Mouse (Mus musculus) liver, adult 2 months (tissue): ENCODE results near the gene Gm49673. TPM values are rescaled to one million over a fixed set of nuclear protein-coding genes. Genes with fewer than 3 reads are reported as not detected.
"Not testable (repeated sequence)": the region's sequence is repeated elsewhere in the genome, so short reads cannot be mapped to it uniquely, and the experiment has no call there.

Source experiments
- DNase-seq: peaks from one replicate; pipeline ENCODE4 v3.0.0-alpha.2; 2011; ENCODE audit warnings: low read depth, low spot score; ENCODE audit errors: extremely low read depth
- H3K27ac ChIP-seq: fragments of 200-500 bp; replicated peaks from 2 replicates; pipeline ENCODE4 v1.5.1; 2012; ENCODE audit warnings: low read depth, mild to moderate bottlenecking, control low read depth, inconsistent platforms, low read length; ENCODE audit not compliant: insufficient read depth
- H3K27me3 ChIP-seq: fragments of 200-500 bp; 2 replicates; pipeline ENCODE4 v1.6.1; 2012; ENCODE audit warnings: mild to moderate bottlenecking, moderate library complexity, low read length, inconsistent platforms; ENCODE audit not compliant: control insufficient read depth, insufficient read depth
- H3K36me3 ChIP-seq: fragments of 200-500 bp; 2 replicates; pipeline ENCODE4 v1.6.1; 2012; ENCODE audit warnings: low read length, inconsistent platforms; ENCODE audit not compliant: control insufficient read depth, insufficient read depth
- H3K4me1 ChIP-seq: fragments of 200-500 bp; 2 replicates; pipeline ENCODE4 v1.6.1; 2011; ENCODE audit warnings: low read length; ENCODE audit not compliant: control insufficient read depth, insufficient read depth
- H3K4me3 ChIP-seq: fragments of 200-500 bp; 2 replicates; pipeline ENCODE4 v1.5.1; 2011; ENCODE audit warnings: low read depth, mild to moderate bottlenecking, control low read depth, low read length, moderate library complexity; ENCODE audit not compliant: insufficient read depth
- H3K79me2 ChIP-seq: fragments of 200-500 bp; 2 replicates; pipeline ENCODE4 v1.6.1; 2012; ENCODE audit warnings: inconsistent platforms, mild to moderate bottlenecking, low read length, moderate library complexity; ENCODE audit not compliant: control insufficient read depth, insufficient read depth
- H3K9ac ChIP-seq: fragments of 200-500 bp; 2 replicates; pipeline ENCODE4 v1.6.1; 2012; ENCODE audit warnings: low read depth, mild to moderate bottlenecking, control low read depth, inconsistent platforms, low read length
- CTCF ChIP-seq: fragments of 200-500 bp; IDR thresholded peaks from 2 replicates; pipeline ENCODE4 v1.5.1; 2011; ENCODE audit warnings: low read depth, low read length, control low read depth
- POLR2A ChIP-seq: fragments of 200-500 bp; IDR thresholded peaks from 2 replicates; pipeline ENCODE4 v1.6.1; 2011; ENCODE audit warnings: low read length, control low read depth; ENCODE audit not compliant: insufficient read depth; ENCODE audit errors: extremely low read depth
- WGBS: fragments of 180-500 bp; shearing (Covaris S2); methylation state at CpG from one replicate; pipeline ENCODE4 v1.1.7; 2018; 5-methylcytosine and 5-hydroxymethylcytosine counted together
- polyA plus RNA-seq: library from polyadenylated mRNA; depleted of rRNA; stranded (reverse); fragments of >200 nt; gene quantifications from 2 replicates; pipeline ENCODE4 v1.2.3, GENCODE M21; 2012
- total RNA-seq: library from RNA; depleted of rRNA; stranded (reverse); fragments of >200 nt; gene quantifications from 2 replicates; pipeline ENCODE4 v1.2.3, GENCODE M21; 2014

Gene Gm49673
- total and polyA plus RNA-seq, 2 experiments: 0.17 TPM; not detected in 1

GRCm38 (mm10) chr17:8177090-8177489 is 29.5 kb upstream of the Gm49673 start:
- Histone ChIP-seq H3K27me3 (no peaks in the 10 kb centered on the region), H3K4me1 (no peaks in the 10 kb centered on the region), H3K9ac (no peak overlapping the region), H3K4me3 (no peak overlapping the region), H3K27ac (no peak overlapping the region), H3K36me3 (peaks cover 59% of the 10 kb centered on the region), H3K79me2 (no peaks in the 10 kb centered on the region)
- no peak for TF ChIP-seq POLR2A
- no peak for TF ChIP-seq CTCF
- no peak for DNase-seq
- WGBS: 95% methylated on average over 5 of the region's 5 CpGs

DNA sequence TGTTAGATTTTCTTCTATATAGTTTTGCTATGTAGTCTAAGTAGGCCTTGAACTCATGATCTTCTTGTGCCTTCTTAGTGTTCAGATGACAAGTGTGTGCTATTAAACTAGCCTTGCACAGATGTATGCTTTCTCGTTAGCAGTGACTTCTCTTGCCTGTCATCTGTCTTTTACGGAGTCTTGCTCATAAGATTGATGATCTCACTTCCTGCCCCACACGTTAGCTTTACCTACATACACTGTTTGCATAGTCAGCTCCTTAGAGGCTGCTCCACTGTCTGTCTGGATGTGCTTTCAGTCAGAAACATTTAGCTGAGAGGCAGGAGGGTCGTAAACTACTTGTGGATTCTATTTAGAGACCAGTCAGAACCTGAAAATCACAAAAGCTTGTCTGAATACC is 23.5 kb upstream of the Gm49673 start:
- H3K4me1 ChIP-seq: no peaks in the 10 kb centered on the region
- H3K36me3 ChIP-seq: peaks cover 53% of the 10 kb centered on the region

DNA sequence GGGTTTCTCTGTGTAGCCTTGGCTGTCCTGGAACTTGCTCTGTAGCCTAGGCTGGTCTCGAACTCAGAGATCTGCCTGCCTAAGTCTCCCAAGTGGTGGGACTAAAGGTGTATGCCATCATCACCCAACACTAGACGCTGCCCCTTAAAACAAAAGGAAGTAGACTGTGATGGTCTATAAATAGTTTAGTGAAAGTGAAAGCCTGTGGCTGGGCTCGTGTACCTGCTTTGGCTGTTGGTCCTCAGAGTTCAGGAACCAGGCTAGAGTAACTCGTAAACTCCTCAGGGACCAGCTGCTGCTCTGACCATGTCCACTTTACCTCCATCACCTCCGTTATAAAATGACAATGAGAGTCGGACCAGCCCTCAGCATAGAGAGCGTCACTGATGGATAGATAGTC is 22.7 kb upstream of the Gm49673 start:
- Histone ChIP-seq H3K4me1 (no peaks in the 10 kb centered on the region), H3K79me2 (no peaks in the 10 kb centered on the region), H3K4me3 (no peak overlapping the region), H3K9ac (no peak overlapping the region), H3K27me3 (no peaks in the 10 kb centered on the region), H3K36me3 (peaks cover 47% of the 10 kb centered on the region), H3K27ac (no peak overlapping the region)
- TF ChIP-seq POLR2A: no peak
- no peak for TF ChIP-seq CTCF
- WGBS: 87% methylated on average over 7 of the region's 7 CpGs
- no peak for DNase-seq

More for the DNA sequence above, 23.5 kb upstream of the Gm49673 start:
- no peaks in the 10 kb centered on the region for H3K79me2 ChIP-seq
- H3K9ac ChIP-seq: no peak overlapping the region
- no peak overlapping the region for H3K27ac ChIP-seq
- TF ChIP-seq POLR2A (no peak), CTCF (no peak)
- no peaks in the 10 kb centered on the region for H3K27me3 ChIP-seq
- DNase-seq: no peak
- no peak overlapping the region for H3K4me3 ChIP-seq
- 83% methylated on average over 4 of the region's 4 CpGs for WGBS

GRCm38 (mm10) chr17:8167436-8167835 is 19.8 kb upstream of the Gm49673 start:
- H3K36me3 ChIP-seq: peaks cover 28% of the 10 kb centered on the region
- not testable (repeated sequence) for H3K4me1 ChIP-seq, H3K9ac ChIP-seq, H3K27ac ChIP-seq, H3K27me3 ChIP-seq, H3K79me2 ChIP-seq, H3K4me3 ChIP-seq
- peak; percentile 20 for DNase-seq
- WGBS: 85% methylated on average over 7 of the region's 8 CpGs

- H3K79me2 ChIP-seq, H3K4me1 ChIP-seq, H3K9ac ChIP-seq, H3K4me3 ChIP-seq, H3K27me3 ChIP-seq, H3K27ac ChIP-seq: not testable (repeated sequence)
- H3K36me3 ChIP-seq: peaks cover 20% of the 10 kb centered on the region
- WGBS: 21% methylated on average over 2 of the region's 3 CpGs
- peak; percentile 75 for DNase-seq
These were observed 18.9 kb upstream of the Gm49673 start for GRCm38 (mm10) chr17:8166454-8166853.

GRCm38 (mm10) chr17:8165977-8166376 is 18.4 kb upstream of the Gm49673 start:
- Histone ChIP-seq H3K36me3 (peaks cover 17% of the 10 kb centered on the region), H3K4me3 (peak overlapping the region; percentile 92)
- not testable (repeated sequence) for H3K27me3 ChIP-seq, H3K4me1 ChIP-seq, H3K9ac ChIP-seq, H3K27ac ChIP-seq, H3K79me2 ChIP-seq
- 0% methylated on average over 11 of the region's 11 CpGs for WGBS
- peak; percentile 25 for DNase-seq

DNA sequence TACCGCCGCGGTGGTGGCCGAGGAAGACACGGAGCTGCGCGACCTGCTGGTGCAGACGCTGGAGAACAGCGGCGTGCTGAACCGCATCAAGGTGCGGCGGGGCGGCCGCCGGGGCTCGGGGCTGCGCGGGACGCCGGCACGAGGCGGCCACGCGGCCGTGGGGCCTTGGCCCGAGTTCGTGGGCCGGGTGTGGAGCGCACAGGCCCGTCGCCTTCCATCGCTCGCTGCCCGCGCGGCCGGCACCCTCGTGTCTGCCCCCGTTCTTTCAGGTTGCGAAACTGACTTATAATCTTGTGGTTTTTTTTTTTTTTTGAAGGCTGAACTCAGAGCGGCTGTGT is 18.0 kb upstream of the Gm49673 start:
- H3K27ac ChIP-seq: peak overlapping the region; percentile 48; the same call in 1 of the 2 replicates
- H3K27me3 ChIP-seq, H3K79me2 ChIP-seq, H3K4me1 ChIP-seq: not testable (repeated sequence)
- DNase-seq: peak; percentile 20
- peak overlapping the region; percentile 92 for H3K4me3 ChIP-seq
- H3K9ac ChIP-seq: peak overlapping the region; percentile 93
- under 1% methylated on average over 36 of the region's 42 CpGs for WGBS
- peaks cover 14% of the 10 kb centered on the region for H3K36me3 ChIP-seq

GRCm38 (mm10) chr17:8164701-8165607 is 17.4 kb upstream of the Gm49673 start, which contains the start of gene Fgfr1op:
Gene Fgfr1op, plus strand, starts transcription at chr17:8165501.
- not testable (repeated sequence) for H3K4me1 ChIP-seq, H3K27me3 ChIP-seq, H3K36me3 ChIP-seq, H3K79me2 ChIP-seq
- 2% methylated on average over 23 of the region's 55 CpGs for WGBS
- Histone ChIP-seq H3K27ac (peak within 1 kb of the TSS; percentile 83), H3K4me3 (peak within 1 kb of the TSS; percentile 92), H3K9ac (peak within 1 kb of the TSS; percentile 93)
- DNase-seq: peak; percentile 33
